Mouse (Mus musculus) cerebellum, adult 2 months (tissue): ENCODE data around the gene Nktr. TPM values are rescaled to one million over a fixed set of nuclear protein-coding genes. Genes with fewer than 3 reads are reported as not detected.
A peak's percentile ranks its signal among the peaks of the same experiment; 100 is the strongest.

Experiments used
- DNase-seq, 2 experiments: peaks; one replicate each; pipeline ENCODE4 v3.0.0; 2021
- H3K27ac ChIP-seq: fragments of 200-500 bp; 2 replicates; pipeline ENCODE4 v1.5.1; 2012; ENCODE audit warnings: low read length, control low read depth, inconsistent platforms; ENCODE audit not compliant: insufficient read depth
- H3K27me3 ChIP-seq: fragments of 200-500 bp; 2 replicates; pipeline ENCODE4 v1.6.1; 2012; ENCODE audit warnings: inconsistent platforms, mild to moderate bottlenecking, low read length, moderate library complexity; ENCODE audit not compliant: control insufficient read depth, insufficient read depth
- H3K4me1 ChIP-seq: fragments of 200-500 bp; 2 replicates; pipeline ENCODE4 v1.6.1; 2011; ENCODE audit warnings: low read length; ENCODE audit not compliant: control insufficient read depth, insufficient read depth
- H3K4me3 ChIP-seq: fragments of 200-500 bp; replicated peaks from 2 replicates; pipeline ENCODE3; 2011; ENCODE audit warnings: mild to moderate bottlenecking, low read depth, low read length, control low read depth; ENCODE audit not compliant: insufficient read depth
- CTCF ChIP-seq: fragments of 200-500 bp; IDR thresholded peaks from 2 replicates; pipeline ENCODE4 v1.5.1; 2011; ENCODE audit warnings: low read depth, mild to moderate bottlenecking, control low read depth, low read length, moderate library complexity, borderline replicate concordance; ENCODE audit not compliant: insufficient read depth
- POLR2A ChIP-seq: fragments of 200-500 bp; IDR thresholded peaks from 2 replicates; pipeline ENCODE4 v1.6.1; 2011; ENCODE audit warnings: low read length, control low read depth, borderline replicate concordance; ENCODE audit not compliant: insufficient read depth
- WGBS: fragments of 180-500 bp; shearing (Covaris S2); methylation state at CpG from one replicate; pipeline ENCODE4 v1.1.7; 2018; 5-methylcytosine and 5-hydroxymethylcytosine counted together
- polyA plus RNA-seq: library from polyadenylated mRNA; depleted of rRNA; stranded (reverse); fragments of >200 nt; gene quantifications from 2 replicates; pipeline ENCODE4 v1.2.3, GENCODE M21; 2012; rRNA removed

Gene Nktr
- polyA plus RNA-seq, 1 experiment, result 130 TPM

DNA sequence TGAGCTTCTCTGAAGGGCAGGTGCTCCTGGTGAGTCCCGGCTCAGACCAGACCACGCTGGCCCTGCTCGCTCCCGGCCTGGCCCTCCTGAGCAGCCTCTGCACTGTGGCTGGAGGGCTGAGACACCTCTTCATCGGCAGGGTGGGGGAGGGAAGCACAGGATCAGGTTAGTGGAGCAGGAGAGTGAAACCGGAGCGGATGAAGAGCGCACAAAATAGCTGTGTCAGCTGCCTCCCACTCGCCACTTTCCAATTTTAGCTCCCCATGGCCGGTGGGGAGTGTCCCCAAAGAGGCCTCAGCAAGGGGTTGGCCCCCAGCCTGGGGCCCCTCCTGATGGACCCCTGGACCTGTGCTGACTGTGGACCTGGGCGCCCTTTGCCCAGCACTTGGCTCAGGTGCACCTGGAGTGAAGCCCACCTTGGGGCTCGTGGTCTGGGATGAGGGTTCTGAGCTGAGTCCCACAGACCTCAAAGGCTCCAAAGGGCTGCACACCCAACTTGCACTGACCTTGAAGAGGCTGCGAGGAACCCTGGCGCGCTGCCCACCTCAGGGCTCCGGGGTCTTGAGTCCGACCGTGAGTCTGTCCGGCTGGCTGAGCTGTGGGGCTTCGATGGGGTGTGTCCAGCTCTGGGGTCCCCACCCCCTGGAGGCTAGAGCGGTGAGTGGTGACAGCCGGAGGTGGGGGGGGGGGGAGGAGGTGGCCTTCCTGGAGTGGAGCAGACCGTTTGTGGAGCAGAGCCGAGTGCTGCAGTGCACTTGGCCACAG lies 73.0 kb downstream of the Nktr start, which contains the start of gene Hhatl:
TSS of gene Hhatl (minus strand) at position 751 of the 765 bp plus-strand sequence.
- no peak within 1 kb of the TSS for H3K27ac ChIP-seq
- no peak for DNase-seq

GRCm38 (mm10) chr9:121794972-121795539 lies 76.1 kb downstream of the Nktr start:
- 8% methylated on average over 1 of the region's 1 CpGs for WGBS
- Histone ChIP-seq H3K4me1 (peaks cover 17% of the 10 kb centered on the region), H3K4me3 (no peak overlapping the region), H3K27ac (no peak overlapping the region), H3K27me3 (no peaks in the 10 kb centered on the region)
- TF ChIP-seq CTCF (no peak), POLR2A (no peak)
- peak in 1 of 2 experiments; percentile 21 for DNase-seq

More for the DNA sequence above, 73.0 kb downstream of the Nktr start, which contains the start of gene Hhatl:
- Histone ChIP-seq H3K4me3 (no peak within 1 kb of the TSS), H3K27me3 (no peaks in the 10 kb centered on the region), H3K4me1 (peaks cover 17% of the 10 kb centered on the region)
- WGBS, result 23% methylated on average over 24 of the region's 24 CpGs
- TF ChIP-seq CTCF (no peak), POLR2A (no peak)

DNA sequence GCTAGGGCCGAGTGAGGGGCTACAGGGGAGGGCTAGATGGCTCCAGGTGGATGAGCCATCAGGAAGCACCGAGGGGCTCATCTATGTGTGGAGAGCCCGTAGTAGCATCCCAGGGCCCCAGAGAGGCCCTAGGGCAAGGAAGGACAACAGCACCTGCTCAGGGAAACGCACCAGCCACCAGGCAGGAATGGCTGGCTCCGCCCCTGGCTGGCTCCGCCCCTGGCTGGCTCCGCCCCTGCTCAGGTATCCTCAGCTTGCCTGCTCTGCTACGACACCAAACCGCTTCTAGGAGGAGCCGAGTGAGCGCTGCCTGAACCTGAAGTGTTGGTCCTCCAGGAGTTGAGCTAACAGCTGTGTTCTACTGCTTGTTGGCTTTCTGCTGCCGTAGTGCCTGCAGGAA lies 78.8 kb downstream of the Nktr start:
- WGBS, result 68% methylated on average over 12 of the region's 12 CpGs
- Histone ChIP-seq H3K27ac (no peak overlapping the region), H3K4me3 (no peak overlapping the region), H3K27me3 (no peaks in the 10 kb centered on the region), H3K4me1 (peaks cover 9% of the 10 kb centered on the region)
- DNase-seq, result no peak
- TF ChIP-seq CTCF, result no peak
- TF ChIP-seq POLR2A, result no peak

- H3K4me1 ChIP-seq, result peaks cover 9% of the 10 kb centered on the region
- TF ChIP-seq CTCF (no peak), POLR2A (no peak)
- H3K4me3 ChIP-seq, result no peak overlapping the region
- 59% methylated on average over 6 of the region's 6 CpGs for WGBS
- no peak for DNase-seq
- H3K27me3 ChIP-seq, result no peaks in the 10 kb centered on the region
- no peak overlapping the region for H3K27ac ChIP-seq
These were observed 80.0 kb downstream of the Nktr start for GRCm38 (mm10) chr9:121798887-121799520.

DNA sequence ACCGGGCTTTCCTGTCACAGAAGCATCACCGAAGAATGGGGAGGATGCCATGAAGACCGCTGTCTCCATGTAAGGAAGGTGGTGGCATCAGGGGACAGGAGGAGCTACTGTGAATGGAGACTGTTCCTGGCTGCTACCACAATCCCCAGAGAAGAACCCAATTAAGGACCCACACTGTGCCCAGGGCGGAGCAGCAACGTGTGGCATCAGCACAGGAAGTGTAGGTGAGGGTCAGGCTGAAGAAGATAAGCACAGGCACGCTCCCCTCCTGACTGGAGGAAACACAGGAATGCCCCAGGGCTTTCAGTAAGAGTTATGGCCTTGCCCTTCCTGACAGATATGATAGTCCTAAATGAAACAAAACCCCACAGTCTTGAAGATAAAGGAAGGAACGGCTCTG lies 83.8 kb downstream of the Nktr start:
- H3K4me1 ChIP-seq, result peaks cover under 1% of the 10 kb centered on the region; the same call in 1 of the 2 replicates
- TF ChIP-seq POLR2A (no peak), CTCF (no peak)
- no peaks in the 10 kb centered on the region for H3K27me3 ChIP-seq
- 81% methylated on average over 7 of the region's 7 CpGs for WGBS
- no peak overlapping the region for H3K4me3 ChIP-seq
- H3K27ac ChIP-seq, result no peak overlapping the region
- DNase-seq, result no peak

Other genes with a start within 250 kb of the Nktr start
- gene Cck, start 223.5 kb upstream of the Nktr start, polyA plus RNA-seq, result 162 and 188 TPM in 2 replicates
- gene Lyzl4, start 77.1 kb upstream of the Nktr start, polyA plus RNA-seq, result 0.38 and 0.63 TPM in 2 replicates
- gene Vipr1, start 76.5 kb upstream of the Nktr start, polyA plus RNA-seq, result 5.2 and 9.3 TPM in 2 replicates
- 12.3 and 13.8 TPM in 2 replicates for gene Sec22c, start 13.7 kb upstream of the Nktr start, polyA plus RNA-seq
- 147 TPM in 2 replicates for gene Ss18l2, start 8.8 kb upstream of the Nktr start, polyA plus RNA-seq
- gene Zfp651, start 40.2 kb downstream of the Nktr start, polyA plus RNA-seq, result 67.9 and 68.5 TPM in 2 replicates
- gene Klhl40, start 58.4 kb downstream of the Nktr start, polyA plus RNA-seq, result 0.29 and 0.51 TPM in 2 replicates
- gene Hhatl, start 73.3 kb downstream of the Nktr start, polyA plus RNA-seq, result 43.9 and 46.5 TPM in 2 replicates
- gene Ccdc13, start 120.3 kb downstream of the Nktr start, polyA plus RNA-seq, result 15.1 and 18.5 TPM in 2 replicates
- 125 and 128 TPM in 2 replicates for gene Higd1a, start 139.2 kb downstream of the Nktr start, polyA plus RNA-seq
- gene Ackr2, start 179.2 kb downstream of the Nktr start, polyA plus RNA-seq, result 0.05 and 0.16 TPM in 2 replicates
- gene Cyp8b1, start 197.1 kb downstream of the Nktr start, polyA plus RNA-seq, result not detected in 2 replicates
- gene Fam198a, start 231.8 kb downstream of the Nktr start, polyA plus RNA-seq, result 3.1 and 3.2 TPM in 2 replicates